Mouse (Mus musculus): ENCODE results near the gene S100a10. TPM values are rescaled to one million over a fixed set of nuclear protein-coding genes. Genes with fewer than 3 reads are reported as not detected.
"Not testable (repeated sequence)": the region's sequence is repeated elsewhere in the genome, so short reads cannot be mapped to it uniquely, and the experiment has no call there.

The S100a10 gene
- total RNA-seq, 2 experiments from 2014 or later = 56.1 to 69.6 TPM

- ATAC-seq (replicated peaks; ENCODE audit: low FRiP score, poor library complexity, severe bottlenecking) = no peak
These were observed 17.3 kb downstream of the S100a10 start for GRCm38 (mm10) chr3:93572058-93572791.

GRCm38 (mm10) chr3:93579317-93580038 is 24.6 kb downstream of the S100a10 start:
- ATAC-seq (replicated peaks; ENCODE audit: low FRiP score, poor library complexity, severe bottlenecking) = no peak

GRCm38 (mm10) chr3:93580039-93580403 is 25.1 kb downstream of the S100a10 start:
- no peak for ATAC-seq (replicated peaks; ENCODE audit: low FRiP score, poor library complexity, severe bottlenecking)

GRCm38 (mm10) chr3:93580946-93581345 is 26.1 kb downstream of the S100a10 start:
- no peak for ATAC-seq (replicated peaks; ENCODE audit: low FRiP score, poor library complexity, severe bottlenecking)

GRCm38 (mm10) chr3:93581687-93582086 is 26.8 kb downstream of the S100a10 start:
- ATAC-seq (replicated peaks; ENCODE audit: low FRiP score, poor library complexity, severe bottlenecking) = no peak

GRCm38 (mm10) chr3:93583056-93583455 is 28.2 kb downstream of the S100a10 start:
- no peak for ATAC-seq (replicated peaks; ENCODE audit: low FRiP score, poor library complexity, severe bottlenecking)

- ATAC-seq (replicated peaks; ENCODE audit: low FRiP score, poor library complexity, severe bottlenecking) = no peak
These were observed 34.7 kb downstream of the S100a10 start for GRCm38 (mm10) chr3:93589629-93590028.

GRCm38 (mm10) chr3:93590256-93590655 is 35.4 kb downstream of the S100a10 start:
- ATAC-seq (replicated peaks; ENCODE audit: low FRiP score, poor library complexity, severe bottlenecking) = no peak

- ATAC-seq (replicated peaks; ENCODE audit: low FRiP score, poor library complexity, severe bottlenecking) = no peak
These were observed 37.2 kb downstream of the S100a10 start for GRCm38 (mm10) chr3:93592100-93592499.

GRCm38 (mm10) chr3:93592976-93593375 is 38.1 kb downstream of the S100a10 start:
- no peak for ATAC-seq (replicated peaks; ENCODE audit: low FRiP score, poor library complexity, severe bottlenecking)

GRCm38 (mm10) chr3:93593512-93593911 is 38.6 kb downstream of the S100a10 start:
- ATAC-seq (replicated peaks; ENCODE audit: low FRiP score, poor library complexity, severe bottlenecking) = no peak

- no peak for ATAC-seq (replicated peaks; ENCODE audit: low FRiP score, poor library complexity, severe bottlenecking)
These were observed 41.8 kb downstream of the S100a10 start for GRCm38 (mm10) chr3:93596632-93597031.

- ATAC-seq (replicated peaks; ENCODE audit: low FRiP score, poor library complexity, severe bottlenecking) = no peak
These were observed 42.5 kb downstream of the S100a10 start for GRCm38 (mm10) chr3:93597221-93597913.

- ATAC-seq (replicated peaks; ENCODE audit: low FRiP score, poor library complexity, severe bottlenecking) = no peak
These were observed 43.1 kb downstream of the S100a10 start for GRCm38 (mm10) chr3:93597970-93598369.

- no peak for ATAC-seq (replicated peaks; ENCODE audit: low FRiP score, poor library complexity, severe bottlenecking)
These were observed 45.3 kb downstream of the S100a10 start for GRCm38 (mm10) chr3:93600206-93600605.

- no peak for ATAC-seq (replicated peaks; ENCODE audit: low FRiP score, poor library complexity, severe bottlenecking)
These were observed 47.0 kb downstream of the S100a10 start for GRCm38 (mm10) chr3:93601903-93602302.

GRCm38 (mm10) chr3:93608970-93609369 is 54.1 kb downstream of the S100a10 start:
- not testable (repeated sequence) for ATAC-seq (replicated peaks; ENCODE audit: low FRiP score, poor library complexity, severe bottlenecking)

All from erythroblast, adult 5-6 weeks (primary cell).